Mouse (Mus musculus) heart, embryonic 13.5 days (tissue): ENCODE measurements at regions not wholly inside any gene's neighbourhood (a gene's known extent, or its start where the extent isn't known, plus 50 kb on each side); places are given as distances from the start of the nearest gene placed in this dataset.
A peak's percentile ranks its signal among the peaks of the same experiment; 100 is the strongest.

Source experiments
- ATAC-seq: fragments of 200-750 bp; cut with Nextera tagmentation; 2 replicates; pipeline ENCODE4 v1.8.0; 2017; ENCODE audit warnings: moderate TSS enrichment; ENCODE audit not compliant: insufficient number of reproducible peaks, low FRiP score, low TSS enrichment; ENCODE audit errors: extremely low read depth
- H3K27ac ChIP-seq: fragments of 300-500 bp; sonication (generic); replicated peaks from 2 replicates; pipeline ENCODE4 v1.5.1; 2015; ENCODE audit warnings: moderate library complexity, mild to moderate bottlenecking, inconsistent platforms
- H3K27me3 ChIP-seq: fragments of 300-500 bp; sonication (generic); replicated peaks from 2 replicates; pipeline ENCODE4 v1.6.1; 2015; ENCODE audit warnings: mild to moderate bottlenecking, inconsistent platforms
- H3K36me3 ChIP-seq: fragments of 300-500 bp; sonication (generic); 2 replicates; pipeline ENCODE4 v1.6.1; 2015; ENCODE audit warnings: mild to moderate bottlenecking, inconsistent platforms
- H3K4me1 ChIP-seq: fragments of 300-500 bp; sonication (generic); 2 replicates; pipeline ENCODE4 v1.6.1; 2015; ENCODE audit warnings: inconsistent platforms
- H3K4me2 ChIP-seq: fragments of 300-500 bp; sonication (generic); 2 replicates; pipeline ENCODE4 v1.6.1; 2015; ENCODE audit warnings: inconsistent platforms, mild to moderate bottlenecking, moderate library complexity
- H3K4me3 ChIP-seq: fragments of 300-500 bp; sonication (generic); 2 replicates; pipeline ENCODE4 v1.5.1; 2015; ENCODE audit warnings: moderate library complexity, mild to moderate bottlenecking, inconsistent platforms
- H3K9ac ChIP-seq: fragments of 300-500 bp; sonication (generic); 2 replicates; pipeline ENCODE4 v1.6.1; 2015; ENCODE audit warnings: inconsistent platforms, mild to moderate bottlenecking, moderate library complexity
- H3K9me3 ChIP-seq: fragments of 300-500 bp; sonication (generic); 2 replicates; pipeline ENCODE4 v1.6.1; 2016; ENCODE audit warnings: inconsistent platforms
- WGBS: fragments of 180-500 bp; shearing (Covaris S2); methylation state at CpG from one replicate; pipeline ENCODE4 v1.1.7; 2015; ENCODE audit warnings: mixed read lengths; 5-methylcytosine and 5-hydroxymethylcytosine counted together

DNA sequence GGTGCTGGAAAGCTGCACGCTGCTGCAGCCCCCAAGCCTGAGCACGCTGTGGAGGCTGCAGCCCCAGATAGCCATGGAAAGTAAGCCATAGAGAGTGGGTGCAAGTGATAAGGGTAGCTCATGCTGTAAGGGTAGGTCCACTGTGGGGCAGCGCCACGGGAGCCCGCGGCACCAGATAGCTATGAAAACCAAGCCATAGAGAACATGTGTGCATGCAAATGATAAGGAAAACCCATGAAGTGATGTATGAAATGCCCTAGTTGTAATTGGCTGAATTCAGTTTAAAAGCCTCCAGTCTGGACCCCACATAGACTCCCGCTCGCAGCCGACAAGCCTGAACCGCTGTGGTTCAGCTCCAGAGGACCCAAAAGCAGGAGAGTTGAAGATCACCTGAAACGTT is 58.8 kb upstream of the L3mbtl3 start:
- Histone ChIP-seq H3K4me2 (no peak overlapping the region), H3K9me3 (no peaks in the 10 kb centered on the region), H3K27me3 (no peaks in the 10 kb centered on the region), H3K4me3 (no peak overlapping the region), H3K9ac (no peak overlapping the region), H3K4me1 (no peaks in the 10 kb centered on the region), H3K36me3 (no peaks in the 10 kb centered on the region), H3K27ac (no peak overlapping the region)
- WGBS: 83% methylated on average over 11 of the region's 11 CpGs
- ATAC-seq: no peak

DNA sequence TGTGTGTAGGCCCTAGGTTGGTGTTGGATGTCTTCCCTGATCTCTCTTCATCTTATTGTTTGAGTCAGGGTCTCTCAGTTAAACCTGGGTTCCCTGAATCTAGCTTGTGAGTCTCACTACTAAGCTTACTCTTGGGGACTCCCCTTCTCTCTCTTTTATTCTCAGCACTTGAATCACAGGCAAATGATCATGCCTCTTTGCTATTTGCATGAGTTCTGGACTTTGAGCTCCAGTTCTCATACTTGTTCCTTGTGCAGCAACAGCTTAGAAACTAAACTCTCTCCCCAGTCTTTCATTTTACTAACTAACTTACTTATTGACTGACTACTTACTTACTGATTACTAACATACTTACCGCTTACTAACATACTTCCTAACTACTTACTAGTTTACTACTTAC is 64.9 kb upstream of the L3mbtl3 start:
- H3K4me3 ChIP-seq: no peak overlapping the region
- no peak overlapping the region for H3K9ac ChIP-seq
- no peak for ATAC-seq
- H3K27me3 ChIP-seq: no peaks in the 10 kb centered on the region
- no peaks in the 10 kb centered on the region for H3K36me3 ChIP-seq
- no peak overlapping the region for H3K27ac ChIP-seq
- WGBS: 86% methylated on average over 1 of the region's 1 CpGs
- no peaks in the 10 kb centered on the region for H3K4me1 ChIP-seq
- H3K4me2 ChIP-seq: no peak overlapping the region
- H3K9me3 ChIP-seq: no peaks in the 10 kb centered on the region

- H3K9me3 ChIP-seq: no peaks in the 10 kb centered on the region
- H3K27me3 ChIP-seq: no peaks in the 10 kb centered on the region
- H3K9ac ChIP-seq: no peak overlapping the region
- no peak for ATAC-seq
- H3K4me1 ChIP-seq: no peaks in the 10 kb centered on the region
- no peak overlapping the region for H3K4me3 ChIP-seq
- WGBS: 36% methylated on average over 4 of the region's 4 CpGs
- H3K4me2 ChIP-seq: no peak overlapping the region
- H3K36me3 ChIP-seq: no peaks in the 10 kb centered on the region
- no peak overlapping the region for H3K27ac ChIP-seq
Measured at GRCm38 (mm10) chr10:26484311-26484710, 108.5 kb upstream of the L3mbtl3 start.

GRCm38 (mm10) chr10:26491351-26491750 is 115.6 kb upstream of the L3mbtl3 start:
- H3K9ac ChIP-seq: no peak overlapping the region
- no peaks in the 10 kb centered on the region for H3K27me3 ChIP-seq
- no peak overlapping the region for H3K27ac ChIP-seq
- no peaks in the 10 kb centered on the region for H3K9me3 ChIP-seq
- H3K4me3 ChIP-seq: no peak overlapping the region
- H3K36me3 ChIP-seq: no peaks in the 10 kb centered on the region
- 0 out of 2 replicates have a peak, but pooled peaks cover 4% of the 10 kb centered on the region for H3K4me1 ChIP-seq
- 85% methylated on average over 5 of the region's 5 CpGs for WGBS
- H3K4me2 ChIP-seq: no peak overlapping the region
- ATAC-seq: no peak

DNA sequence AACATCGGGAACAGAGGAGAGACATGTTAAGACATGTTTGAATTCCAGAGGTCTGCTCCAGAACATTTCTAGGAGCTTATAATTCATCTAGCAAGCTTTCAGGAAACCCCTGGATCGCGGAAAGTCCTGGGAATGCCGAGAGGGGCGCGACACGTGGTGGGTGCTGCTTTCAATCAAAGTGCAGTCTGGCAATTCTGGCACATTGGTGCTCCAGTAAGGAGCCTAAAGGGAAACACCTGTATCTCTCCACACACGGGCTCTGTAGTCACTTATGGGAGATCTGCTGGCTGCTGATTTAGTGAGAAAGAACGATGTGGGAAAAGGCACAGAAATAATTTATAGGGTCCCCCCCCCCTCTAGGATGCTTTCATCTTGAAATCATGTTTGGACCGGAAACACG is 116.4 kb upstream of the L3mbtl3 start:
- ATAC-seq: no peak
- Histone ChIP-seq H3K4me1 (0 out of 2 replicates have a peak, but pooled peaks cover 4% of the 10 kb centered on the region), H3K27me3 (no peaks in the 10 kb centered on the region), H3K9ac (no peak overlapping the region), H3K27ac (no peak overlapping the region), H3K4me2 (0 out of 2 replicates have a peak overlapping the region, but pooled peaks have one; percentile 2), H3K4me3 (no peak overlapping the region), H3K36me3 (no peaks in the 10 kb centered on the region), H3K9me3 (no peaks in the 10 kb centered on the region)
- WGBS: 53% methylated on average over 11 of the region's 11 CpGs

GRCm38 (mm10) chr10:26492856-26493484 is 117.2 kb upstream of the L3mbtl3 start:
- no peak overlapping the region for H3K9ac ChIP-seq
- ATAC-seq: no peak
- WGBS: 65% methylated on average over 13 of the region's 13 CpGs

GRCm38 (mm10) chr10:26493801-26494200 is 118.0 kb upstream of the L3mbtl3 start:
- Histone ChIP-seq H3K9ac (no peak overlapping the region), H3K4me2 (no peak overlapping the region), H3K4me3 (no peak overlapping the region), H3K36me3 (no peaks in the 10 kb centered on the region), H3K27me3 (no peaks in the 10 kb centered on the region), H3K4me1 (0 out of 2 replicates have a peak, but pooled peaks cover 4% of the 10 kb centered on the region), H3K27ac (no peak overlapping the region), H3K9me3 (no peaks in the 10 kb centered on the region)
- WGBS: 78% methylated on average over 2 of the region's 2 CpGs
- ATAC-seq: no peak

More at GRCm38 (mm10) chr10:26492856-26493484, 117.2 kb upstream of the L3mbtl3 start:
- Histone ChIP-seq H3K4me3 (no peak overlapping the region), H3K4me2 (no peak overlapping the region), H3K4me1 (0 out of 2 replicates have a peak, but pooled peaks cover 4% of the 10 kb centered on the region), H3K27ac (no peak overlapping the region), H3K36me3 (no peaks in the 10 kb centered on the region), H3K27me3 (no peaks in the 10 kb centered on the region), H3K9me3 (no peaks in the 10 kb centered on the region)

- no peaks in the 10 kb centered on the region for H3K36me3 ChIP-seq
- no peak overlapping the region for H3K4me3 ChIP-seq
- 0 out of 2 replicates have a peak, but pooled peaks cover 4% of the 10 kb centered on the region for H3K4me1 ChIP-seq
- no peak overlapping the region for H3K27ac ChIP-seq
- H3K4me2 ChIP-seq: peak overlapping the region; percentile 38
- WGBS: 49% methylated on average over 9 of the region's 9 CpGs
- no peak overlapping the region for H3K9ac ChIP-seq
- H3K27me3 ChIP-seq: no peaks in the 10 kb centered on the region
- no peak for ATAC-seq
- H3K9me3 ChIP-seq: no peaks in the 10 kb centered on the region
Measured at GRCm38 (mm10) chr10:26494380-26494781, 118.6 kb upstream of the L3mbtl3 start.

DNA sequence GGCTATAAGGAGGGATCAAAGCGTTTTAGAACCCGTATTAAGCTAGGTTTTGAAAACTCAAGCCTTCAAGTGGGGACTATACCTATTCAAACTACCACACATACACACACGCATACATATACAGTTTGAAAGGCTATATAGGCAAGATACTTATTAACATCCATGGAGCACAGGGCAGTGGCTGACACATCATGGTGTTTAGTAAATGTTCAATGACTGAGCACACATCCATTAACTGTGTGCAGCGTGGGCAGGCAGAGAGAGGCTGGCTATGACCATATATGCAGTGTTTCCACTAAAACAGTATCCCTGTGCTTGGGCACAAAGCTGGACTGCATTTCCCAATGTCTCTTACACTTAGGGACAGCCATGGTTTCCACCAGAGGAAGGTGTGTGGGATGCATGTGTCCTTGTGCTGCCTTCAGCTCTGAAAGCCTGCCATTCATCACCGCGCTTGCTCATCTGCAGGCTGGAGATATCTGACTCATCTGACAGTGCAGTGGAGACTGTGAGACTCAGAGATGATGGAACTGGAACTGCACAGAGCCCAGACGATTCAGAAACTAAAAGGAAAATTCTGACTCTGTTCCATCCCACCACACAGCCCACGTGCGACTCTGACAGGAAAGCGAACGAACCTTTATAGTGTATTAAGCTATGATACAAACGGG is 124.6 kb upstream of the L3mbtl3 start:
- Histone ChIP-seq H3K27me3 (no peaks in the 10 kb centered on the region), H3K9me3 (no peaks in the 10 kb centered on the region), H3K9ac (no peak overlapping the region), H3K27ac (no peak overlapping the region), H3K4me1 (no peaks in the 10 kb centered on the region), H3K4me2 (no peak overlapping the region), H3K36me3 (no peaks in the 10 kb centered on the region), H3K4me3 (no peak overlapping the region)
- 81% methylated on average over 12 of the region's 12 CpGs for WGBS
- ATAC-seq: no peak

- no peaks in the 10 kb centered on the region for H3K36me3 ChIP-seq
- no peaks in the 10 kb centered on the region for H3K4me1 ChIP-seq
- H3K27me3 ChIP-seq: no peaks in the 10 kb centered on the region
- WGBS: 62% methylated on average over 6 of the region's 6 CpGs
- no peak overlapping the region for H3K27ac ChIP-seq
- no peaks in the 10 kb centered on the region for H3K9me3 ChIP-seq
- no peak for ATAC-seq
- no peak overlapping the region for H3K4me2 ChIP-seq
- H3K9ac ChIP-seq: no peak overlapping the region
- H3K4me3 ChIP-seq: no peak overlapping the region
Measured at GRCm38 (mm10) chr10:26520879-26521278, 145.1 kb upstream of the L3mbtl3 start.

DNA sequence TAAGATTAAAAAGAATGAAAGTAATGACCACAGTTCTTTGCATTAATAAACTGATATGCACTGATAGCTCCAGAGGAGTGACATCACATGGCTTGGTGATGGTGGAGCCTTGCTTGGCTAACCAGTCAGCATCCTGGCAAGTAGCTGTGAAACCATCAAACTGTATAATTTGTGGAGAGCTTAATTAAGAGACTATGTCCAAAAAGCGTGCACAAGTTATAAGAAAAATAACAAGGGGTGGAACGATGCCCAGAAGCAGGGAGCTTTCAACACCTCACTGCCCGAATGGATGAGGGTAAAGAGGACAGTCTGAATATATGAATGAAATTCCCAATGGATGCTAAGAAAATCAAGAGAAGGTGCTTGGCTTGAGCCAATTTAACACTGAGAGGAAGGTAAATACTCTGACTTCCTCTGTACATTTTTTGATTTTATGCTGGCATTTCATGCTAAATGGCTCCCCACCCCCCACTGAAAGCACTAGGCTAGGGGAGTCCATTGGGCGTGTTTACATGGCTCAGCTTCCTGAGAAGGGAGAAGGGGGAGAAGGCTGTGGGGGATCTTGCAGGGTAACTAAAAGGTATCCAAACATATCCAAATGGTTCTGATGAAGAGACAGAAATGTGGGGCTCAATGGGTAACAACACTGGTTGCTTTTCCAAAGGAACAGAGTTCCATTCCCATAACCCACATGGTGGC is 150.2 kb upstream of the L3mbtl3 start:
- ATAC-seq: no peak
- H3K4me2 ChIP-seq: no peak overlapping the region
- WGBS: 63% methylated on average over 4 of the region's 4 CpGs

More for the DNA sequence above, 150.2 kb upstream of the L3mbtl3 start:
- H3K9ac ChIP-seq: no peak overlapping the region
- no peaks in the 10 kb centered on the region for H3K4me1 ChIP-seq
- no peaks in the 10 kb centered on the region for H3K27me3 ChIP-seq
- H3K36me3 ChIP-seq: no peaks in the 10 kb centered on the region
- H3K27ac ChIP-seq: no peak overlapping the region
- H3K9me3 ChIP-seq: no peaks in the 10 kb centered on the region
- no peak overlapping the region for H3K4me3 ChIP-seq
